Mouse (Mus musculus): Measurements from ENCODE around the gene Adgrl2.

The Adgrl2 gene

GRCm38 (mm10) chr3:148885184-148885583, 105.2 kb downstream of the Adgrl2 start:
- no peak for DNase-seq (ENCODE audit: low spot score in 2 of 2)

GRCm38 (mm10) chr3:148881431-148881830, 108.9 kb downstream of the Adgrl2 start:
- DNase-seq (ENCODE audit: low spot score in 2 of 2): no peak

- DNase-seq (ENCODE audit: low spot score in 2 of 2): no peak
Measured at GRCm38 (mm10) chr3:148872563-148872962, 117.8 kb downstream of the Adgrl2 start.

GRCm38 (mm10) chr3:148871792-148872464, 118.4 kb downstream of the Adgrl2 start:
- DNase-seq (ENCODE audit: low spot score in 2 of 2): no peak

GRCm38 (mm10) chr3:148867618-148868017, 122.7 kb downstream of the Adgrl2 start:
- DNase-seq (ENCODE audit: low spot score in 2 of 2): no peak

- no peak for DNase-seq (ENCODE audit: low spot score in 2 of 2)
Measured at GRCm38 (mm10) chr3:148866633-148867032, 123.7 kb downstream of the Adgrl2 start.

GRCm38 (mm10) chr3:148866053-148866452, 124.3 kb downstream of the Adgrl2 start:
- peak in 1 of 2 experiments; percentile 13 for DNase-seq (ENCODE audit: low spot score in 2 of 2)

GRCm38 (mm10) chr3:148865234-148865633, 125.1 kb downstream of the Adgrl2 start:
- peak in 1 of 2 experiments; percentile 12 for DNase-seq (ENCODE audit: low spot score in 2 of 2)

- DNase-seq (ENCODE audit: low spot score in 2 of 2): no peak
Measured at GRCm38 (mm10) chr3:148861860-148862259, 128.5 kb downstream of the Adgrl2 start.

GRCm38 (mm10) chr3:148854306-148854910, 135.9 kb downstream of the Adgrl2 start:
- DNase-seq (ENCODE audit: low spot score in 2 of 2): no peak

- DNase-seq (ENCODE audit: low spot score in 2 of 2): no peak
Measured at GRCm38 (mm10) chr3:148853372-148853771, 137.0 kb downstream of the Adgrl2 start.

- no peak for DNase-seq (ENCODE audit: low spot score in 2 of 2)
Measured at GRCm38 (mm10) chr3:148852556-148852955, 137.8 kb downstream of the Adgrl2 start.

GRCm38 (mm10) chr3:148850821-148851220, 139.5 kb downstream of the Adgrl2 start:
- DNase-seq (ENCODE audit: low spot score in 2 of 2): no peak

GRCm38 (mm10) chr3:148848366-148848765, 142.0 kb downstream of the Adgrl2 start:
- DNase-seq (ENCODE audit: low spot score in 2 of 2): no peak

- no peak for DNase-seq (ENCODE audit: low spot score in 2 of 2)
Measured at GRCm38 (mm10) chr3:148844182-148844581, 146.2 kb downstream of the Adgrl2 start.

- peak in 1 of 2 experiments; percentile 60 for DNase-seq (ENCODE audit: low spot score in 2 of 2)
Measured at GRCm38 (mm10) chr3:148842533-148842932, 147.8 kb downstream of the Adgrl2 start.

- no peak for DNase-seq (ENCODE audit: low spot score in 2 of 2)
Measured at GRCm38 (mm10) chr3:148838835-148839296, 151.5 kb downstream of the Adgrl2 start.

GRCm38 (mm10) chr3:148838095-148838834, 152.1 kb downstream of the Adgrl2 start:
- DNase-seq (ENCODE audit: low spot score in 2 of 2): no peak

GRCm38 (mm10) chr3:148835136-148835535, 155.2 kb downstream of the Adgrl2 start:
- no peak for DNase-seq (ENCODE audit: low spot score in 2 of 2)

- DNase-seq (ENCODE audit: low spot score in 2 of 2): no peak
Measured at GRCm38 (mm10) chr3:148833070-148833769, 157.1 kb downstream of the Adgrl2 start.

- DNase-seq (ENCODE audit: low spot score in 2 of 2): no peak
Measured at GRCm38 (mm10) chr3:148832001-148832400, 158.4 kb downstream of the Adgrl2 start.

GRCm38 (mm10) chr3:148828519-148828918, 161.8 kb downstream of the Adgrl2 start:
- no peak for DNase-seq (ENCODE audit: low spot score in 2 of 2)

All from right cerebral cortex, postnatal 36 days (tissue).